Mouse (Mus musculus): ENCODE measurements around the gene Ltbp1. TPM values are rescaled to one million over a fixed set of nuclear protein-coding genes. Genes with fewer than 3 reads are reported as not detected.

Ltbp1 gene
- polyA plus RNA-seq, 1 experiment from 2014 or later = 29.8 TPM

GRCm38 (mm10) chr17:75333011-75333410, 327.6 kb downstream of the Ltbp1 start:
- Histone ChIP-seq H3K27me3 (replicated peaks; ENCODE audit: control insufficient read depth, insufficient read depth, low read length) (no peaks in the 10 kb centered on the region), H3K4me3 (ENCODE audit: low read depth, low read length) (no peak overlapping the region), H3K9me3 (ENCODE audit: control insufficient read depth, low read length) (no peaks in the 10 kb centered on the region), H3K9ac (ENCODE audit: low read length) (no peak overlapping the region), H3K36me3 (ENCODE audit: control insufficient read depth, insufficient read depth, low read length) (peaks cover 4% of the 10 kb centered on the region), H3K27ac (ENCODE audit: low read depth) (no peak overlapping the region), H3K4me1 (replicated peaks; ENCODE audit: control insufficient read depth, insufficient read depth, low read length) (no peaks in the 10 kb centered on the region), H3K4me2 (ENCODE audit: low read length) (no peak overlapping the region)
- DNase-seq (ENCODE audit: low spot score) = no peak
- 88% methylated on average over 9 of the region's 9 CpGs for WGBS
- no peak for ATAC-seq (replicated peaks; ENCODE audit: low FRiP score, low TSS enrichment, low read depth)

DNA sequence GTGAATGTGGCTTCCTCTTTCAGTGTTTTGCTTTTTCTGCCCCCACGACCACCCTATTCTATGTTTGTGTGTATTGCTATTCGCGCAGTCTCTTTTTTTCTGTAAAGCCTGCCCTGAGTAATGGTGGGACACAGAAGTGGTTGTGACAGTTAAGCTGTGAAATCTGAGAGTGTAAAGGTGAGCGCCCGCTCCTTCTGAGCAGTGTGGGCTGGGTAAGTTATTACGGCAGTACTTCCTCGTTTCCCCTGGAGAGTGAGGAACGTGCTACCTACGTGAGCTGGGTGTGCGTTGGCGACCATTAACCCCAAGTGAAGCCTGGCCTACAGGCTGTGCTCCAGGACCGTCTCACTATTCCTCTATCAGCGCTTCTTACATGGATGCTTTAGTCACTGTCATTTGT, 328.4 kb downstream of the Ltbp1 start:
- Histone ChIP-seq H3K36me3 (ENCODE audit: control insufficient read depth, insufficient read depth, low read length) (peaks cover 2% of the 10 kb centered on the region), H3K4me3 (ENCODE audit: low read depth, low read length) (no peak overlapping the region), H3K9me3 (ENCODE audit: control insufficient read depth, low read length) (no peaks in the 10 kb centered on the region), H3K9ac (ENCODE audit: low read length) (no peak overlapping the region), H3K4me1 (replicated peaks; ENCODE audit: control insufficient read depth, insufficient read depth, low read length) (no peaks in the 10 kb centered on the region), H3K27me3 (replicated peaks; ENCODE audit: control insufficient read depth, insufficient read depth, low read length) (no peaks in the 10 kb centered on the region), H3K4me2 (ENCODE audit: low read length) (no peak overlapping the region), H3K27ac (ENCODE audit: low read depth) (no peak overlapping the region)
- ATAC-seq (replicated peaks; ENCODE audit: low FRiP score, low TSS enrichment, low read depth) = no peak
- WGBS = 80% methylated on average over 13 of the region's 13 CpGs
- no peak for DNase-seq (ENCODE audit: low spot score)

DNA sequence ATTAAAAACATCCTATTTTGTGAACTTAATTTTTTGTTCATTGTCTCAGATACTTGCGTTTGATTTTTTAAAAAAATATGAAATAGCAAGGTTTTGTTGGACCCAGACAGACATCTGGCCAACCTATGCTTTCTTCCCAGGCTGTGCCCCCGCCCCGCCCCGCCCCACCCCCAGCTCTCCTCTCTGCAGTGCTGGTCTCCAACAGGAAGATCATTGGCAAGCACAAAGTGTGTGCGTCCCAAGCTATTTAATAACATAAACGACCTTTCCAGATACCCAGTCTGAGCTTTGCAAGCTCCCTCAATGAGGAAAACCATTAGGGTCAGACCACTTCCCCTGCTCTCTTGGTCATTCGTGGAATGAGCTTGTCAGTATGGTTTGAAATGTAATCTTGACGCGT, 330.3 kb downstream of the Ltbp1 start:
- no peak overlapping the region for H3K4me2 ChIP-seq (ENCODE audit: low read length)
- DNase-seq (ENCODE audit: low spot score) (no peak), ATAC-seq (replicated peaks; ENCODE audit: low FRiP score, low TSS enrichment, low read depth) (no peak)
- no peak overlapping the region for H3K27ac ChIP-seq (ENCODE audit: low read depth)
- H3K9ac ChIP-seq (ENCODE audit: low read length) = no peak overlapping the region
- WGBS = 67% methylated on average over 9 of the region's 9 CpGs
- H3K36me3 ChIP-seq (ENCODE audit: control insufficient read depth, insufficient read depth, low read length) = no peaks in the 10 kb centered on the region
- no peak overlapping the region for H3K4me3 ChIP-seq (ENCODE audit: low read depth, low read length)
- no peaks in the 10 kb centered on the region for H3K4me1 ChIP-seq (replicated peaks; ENCODE audit: control insufficient read depth, insufficient read depth, low read length)
- no peaks in the 10 kb centered on the region for H3K9me3 ChIP-seq (ENCODE audit: control insufficient read depth, low read length)
- H3K27me3 ChIP-seq (replicated peaks; ENCODE audit: control insufficient read depth, insufficient read depth, low read length) = no peaks in the 10 kb centered on the region

- Histone ChIP-seq H3K27ac (ENCODE audit: low read depth) (no peak overlapping the region), H3K4me2 (ENCODE audit: low read length) (no peak overlapping the region), H3K9me3 (ENCODE audit: control insufficient read depth, low read length) (no peaks in the 10 kb centered on the region), H3K4me1 (replicated peaks; ENCODE audit: control insufficient read depth, insufficient read depth, low read length) (0 out of 2 replicates have a peak, but pooled peaks cover 3% of the 10 kb centered on the region), H3K4me3 (ENCODE audit: low read depth, low read length) (no peak overlapping the region), H3K36me3 (ENCODE audit: control insufficient read depth, insufficient read depth, low read length) (no peaks in the 10 kb centered on the region), H3K27me3 (replicated peaks; ENCODE audit: control insufficient read depth, insufficient read depth, low read length) (no peaks in the 10 kb centered on the region), H3K9ac (ENCODE audit: low read length) (no peak overlapping the region)
- ATAC-seq (replicated peaks; ENCODE audit: low FRiP score, low TSS enrichment, low read depth) (no peak), DNase-seq (ENCODE audit: low spot score) (no peak)
- WGBS = 74% methylated on average over 4 of the region's 4 CpGs
Measured at GRCm38 (mm10) chr17:75341227-75341626, 335.9 kb downstream of the Ltbp1 start.

GRCm38 (mm10) chr17:75345116-75345515, 339.7 kb downstream of the Ltbp1 start:
- DNase-seq (ENCODE audit: low spot score) (no peak), ATAC-seq (replicated peaks; ENCODE audit: low FRiP score, low TSS enrichment, low read depth) (no peak)
- Histone ChIP-seq H3K4me1 (replicated peaks; ENCODE audit: control insufficient read depth, insufficient read depth, low read length) (0 out of 2 replicates have a peak, but pooled peaks cover 3% of the 10 kb centered on the region), H3K4me3 (ENCODE audit: low read depth, low read length) (no peak overlapping the region), H3K4me2 (ENCODE audit: low read length) (no peak overlapping the region), H3K36me3 (ENCODE audit: control insufficient read depth, insufficient read depth, low read length) (no peaks in the 10 kb centered on the region), H3K27me3 (replicated peaks; ENCODE audit: control insufficient read depth, insufficient read depth, low read length) (no peaks in the 10 kb centered on the region), H3K9me3 (ENCODE audit: control insufficient read depth, low read length) (no peaks in the 10 kb centered on the region), H3K27ac (ENCODE audit: low read depth) (no peak overlapping the region), H3K9ac (ENCODE audit: low read length) (no peak overlapping the region)
- WGBS = 73% methylated on average over 3 of the region's 3 CpGs

DNA sequence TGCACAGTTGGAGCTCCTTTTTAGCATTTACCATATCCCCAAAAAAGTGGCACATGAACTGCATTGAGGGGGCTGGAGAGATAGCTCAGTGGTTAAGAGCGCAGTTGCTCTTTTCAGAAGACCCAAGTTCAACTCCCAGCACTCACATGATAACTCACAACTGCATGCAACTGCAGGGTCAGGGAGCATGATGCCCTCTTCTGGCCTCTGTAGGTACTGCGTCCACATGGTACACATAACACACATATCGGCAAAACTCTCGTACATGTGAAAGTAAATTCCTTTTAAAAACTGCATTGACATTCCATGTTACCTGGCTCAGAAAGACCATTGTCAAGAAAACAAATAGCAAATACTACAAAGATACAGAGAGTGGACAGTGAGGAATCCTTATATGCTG, 342.0 kb downstream of the Ltbp1 start:
- no peak overlapping the region for H3K9ac ChIP-seq (ENCODE audit: low read length)
- 100% methylated on average over 4 of the region's 4 CpGs for WGBS
- no peak overlapping the region for H3K4me3 ChIP-seq (ENCODE audit: low read depth, low read length)
- H3K27me3 ChIP-seq (replicated peaks; ENCODE audit: control insufficient read depth, insufficient read depth, low read length) = no peaks in the 10 kb centered on the region
- no peak for DNase-seq (ENCODE audit: low spot score)
- 0 out of 2 replicates have a peak, but pooled peaks cover 3% of the 10 kb centered on the region for H3K4me1 ChIP-seq (replicated peaks; ENCODE audit: control insufficient read depth, insufficient read depth, low read length)
- no peak for ATAC-seq (replicated peaks; ENCODE audit: low FRiP score, low TSS enrichment, low read depth)
- no peak overlapping the region for H3K4me2 ChIP-seq (ENCODE audit: low read length)
- no peaks in the 10 kb centered on the region; the same call in 1 of the 2 replicates for H3K36me3 ChIP-seq (ENCODE audit: control insufficient read depth, insufficient read depth, low read length)
- no peak overlapping the region for H3K27ac ChIP-seq (ENCODE audit: low read depth)
- no peaks in the 10 kb centered on the region for H3K9me3 ChIP-seq (ENCODE audit: control insufficient read depth, low read length)

DNA sequence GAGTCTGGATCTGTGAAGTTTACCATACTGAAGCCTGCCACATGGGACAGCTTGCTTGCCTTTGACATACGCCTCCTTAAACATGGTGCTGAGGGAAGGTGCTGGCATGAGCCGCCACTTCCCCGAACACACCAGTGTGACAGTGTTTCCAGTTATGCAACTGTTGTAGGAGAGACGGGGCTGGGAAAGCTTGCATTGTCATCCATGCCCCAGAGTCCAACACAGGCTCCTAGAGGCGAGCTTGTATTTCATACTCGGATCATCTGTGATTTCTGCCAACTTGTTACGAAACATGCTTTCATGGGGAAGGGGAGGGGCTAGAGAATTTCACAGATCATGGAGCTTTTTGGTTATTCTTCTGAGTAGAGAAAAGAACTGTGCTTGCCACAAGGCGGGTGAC, 343.7 kb downstream of the Ltbp1 start:
- DNase-seq (ENCODE audit: low spot score) (no peak), ATAC-seq (replicated peaks; ENCODE audit: low FRiP score, low TSS enrichment, low read depth) (no peak)
- no peak overlapping the region for H3K9ac ChIP-seq (ENCODE audit: low read length)
- 90% methylated on average over 8 of the region's 8 CpGs for WGBS
- H3K4me1 ChIP-seq (replicated peaks; ENCODE audit: control insufficient read depth, insufficient read depth, low read length) = 0 out of 2 replicates have a peak, but pooled peaks cover 3% of the 10 kb centered on the region
- H3K27me3 ChIP-seq (replicated peaks; ENCODE audit: control insufficient read depth, insufficient read depth, low read length) = no peaks in the 10 kb centered on the region
- H3K4me2 ChIP-seq (ENCODE audit: low read length) = no peak overlapping the region
- H3K36me3 ChIP-seq (ENCODE audit: control insufficient read depth, insufficient read depth, low read length) = peaks cover 3% of the 10 kb centered on the region; the same call in 1 of the 2 replicates
- no peak overlapping the region for H3K4me3 ChIP-seq (ENCODE audit: low read depth, low read length)
- no peak overlapping the region for H3K27ac ChIP-seq (ENCODE audit: low read depth)
- no peaks in the 10 kb centered on the region for H3K9me3 ChIP-seq (ENCODE audit: control insufficient read depth, low read length)

- no peak overlapping the region for H3K27ac ChIP-seq (ENCODE audit: low read depth)
- 0 out of 2 replicates have a peak, but pooled peaks cover 3% of the 10 kb centered on the region for H3K4me1 ChIP-seq (replicated peaks; ENCODE audit: control insufficient read depth, insufficient read depth, low read length)
- ATAC-seq (replicated peaks; ENCODE audit: low FRiP score, low TSS enrichment, low read depth) (no peak), DNase-seq (ENCODE audit: low spot score) (no peak)
- no peak overlapping the region for H3K4me2 ChIP-seq (ENCODE audit: low read length)
- H3K27me3 ChIP-seq (replicated peaks; ENCODE audit: control insufficient read depth, insufficient read depth, low read length) = no peaks in the 10 kb centered on the region
- 86% methylated on average over 3 of the region's 3 CpGs for WGBS
- no peak overlapping the region for H3K4me3 ChIP-seq (ENCODE audit: low read depth, low read length)
- peaks cover 4% of the 10 kb centered on the region; the same call in 1 of the 2 replicates for H3K36me3 ChIP-seq (ENCODE audit: control insufficient read depth, insufficient read depth, low read length)
- no peaks in the 10 kb centered on the region for H3K9me3 ChIP-seq (ENCODE audit: control insufficient read depth, low read length)
- no peak overlapping the region for H3K9ac ChIP-seq (ENCODE audit: low read length)
Measured at GRCm38 (mm10) chr17:75349602-75350001, 344.2 kb downstream of the Ltbp1 start.

- H3K4me3 ChIP-seq (ENCODE audit: low read depth, low read length) = no peak overlapping the region
- H3K9ac ChIP-seq (ENCODE audit: low read length) = no peak overlapping the region
- DNase-seq (ENCODE audit: low spot score) (no peak), ATAC-seq (replicated peaks; ENCODE audit: low FRiP score, low TSS enrichment, low read depth) (no peak)
- 74% methylated on average over 3 of the region's 3 CpGs for WGBS
- no peaks in the 10 kb centered on the region for H3K27me3 ChIP-seq (replicated peaks; ENCODE audit: control insufficient read depth, insufficient read depth, low read length)
- H3K27ac ChIP-seq (ENCODE audit: low read depth) = no peak overlapping the region
- peaks cover 4% of the 10 kb centered on the region; the same call in 1 of the 2 replicates for H3K36me3 ChIP-seq (ENCODE audit: control insufficient read depth, insufficient read depth, low read length)
- no peaks in the 10 kb centered on the region for H3K9me3 ChIP-seq (ENCODE audit: control insufficient read depth, low read length)
- no peaks in the 10 kb centered on the region for H3K4me1 ChIP-seq (replicated peaks; ENCODE audit: control insufficient read depth, insufficient read depth, low read length)
- no peak overlapping the region for H3K4me2 ChIP-seq (ENCODE audit: low read length)
Measured at GRCm38 (mm10) chr17:75353323-75353722, 348.0 kb downstream of the Ltbp1 start.

Data from intestine, embryonic 14.5 days (tissue).